Mouse (Mus musculus) heart, embryonic 15.5 days (tissue): Measurements from ENCODE around the gene Spata13. TPM values are rescaled to one million over a fixed set of nuclear protein-coding genes. Genes with fewer than 3 reads are reported as not detected.
A peak's percentile ranks its signal among the peaks of the same experiment; 100 is the strongest.

Experiments used
- ATAC-seq: fragments of 200-750 bp; cut with Nextera tagmentation; replicated peaks from 2 replicates; pipeline ENCODE4 v1.8.0; 2017; ENCODE audit warnings: low read depth, moderate TSS enrichment; ENCODE audit not compliant: insufficient number of reproducible peaks, insufficient read depth, low FRiP score
- H3K27ac ChIP-seq: fragments of 300-500 bp; sonication (generic); 2 replicates; pipeline ENCODE4 v1.5.1; 2015; ENCODE audit warnings: mild to moderate bottlenecking, inconsistent platforms
- H3K27me3 ChIP-seq: fragments of 300-500 bp; sonication (generic); 2 replicates; pipeline ENCODE4 v1.6.1; 2015; ENCODE audit warnings: inconsistent platforms
- H3K36me3 ChIP-seq: fragments of 300-500 bp; sonication (generic); 2 replicates; pipeline ENCODE4 v1.6.1; 2015; ENCODE audit warnings: mild to moderate bottlenecking, inconsistent platforms
- H3K4me1 ChIP-seq: fragments of 300-500 bp; sonication (generic); replicated peaks from 2 replicates; pipeline ENCODE4 v1.6.1; 2015; ENCODE audit warnings: inconsistent platforms
- H3K4me2 ChIP-seq: fragments of 300-500 bp; sonication (generic); 2 replicates; pipeline ENCODE4 v1.6.1; 2015; ENCODE audit warnings: inconsistent platforms, mild to moderate bottlenecking, moderate library complexity
- H3K4me3 ChIP-seq: fragments of 300-500 bp; sonication (generic); 2 replicates; pipeline ENCODE4 v1.5.1; 2015; ENCODE audit warnings: mild to moderate bottlenecking, inconsistent platforms
- H3K9ac ChIP-seq: fragments of 300-500 bp; sonication (generic); 2 replicates; pipeline ENCODE4 v1.6.1; 2015; ENCODE audit warnings: mild to moderate bottlenecking, inconsistent platforms
- H3K9me3 ChIP-seq: fragments of 300-500 bp; sonication (generic); replicated peaks from 2 replicates; pipeline ENCODE4 v1.6.1; 2016; ENCODE audit warnings: inconsistent platforms
- WGBS: fragments of 180-500 bp; shearing (Covaris S2); methylation state at CpG from one replicate; pipeline ENCODE4 v1.1.7; 2015; ENCODE audit warnings: mixed read lengths; 5-methylcytosine and 5-hydroxymethylcytosine counted together
- polyA plus RNA-seq: library from polyadenylated mRNA; unstranded; fragments of >200 nt; fragmentation: Nextera tagmentation; extraction: Ambion mirVana; gene quantifications from 2 replicates; pipeline ENCODE4 v1.2.1, GENCODE M21; 2015

Gene Spata13
- polyA plus RNA-seq, 1 experiment from 2014 or later: 14.9 TPM

DNA sequence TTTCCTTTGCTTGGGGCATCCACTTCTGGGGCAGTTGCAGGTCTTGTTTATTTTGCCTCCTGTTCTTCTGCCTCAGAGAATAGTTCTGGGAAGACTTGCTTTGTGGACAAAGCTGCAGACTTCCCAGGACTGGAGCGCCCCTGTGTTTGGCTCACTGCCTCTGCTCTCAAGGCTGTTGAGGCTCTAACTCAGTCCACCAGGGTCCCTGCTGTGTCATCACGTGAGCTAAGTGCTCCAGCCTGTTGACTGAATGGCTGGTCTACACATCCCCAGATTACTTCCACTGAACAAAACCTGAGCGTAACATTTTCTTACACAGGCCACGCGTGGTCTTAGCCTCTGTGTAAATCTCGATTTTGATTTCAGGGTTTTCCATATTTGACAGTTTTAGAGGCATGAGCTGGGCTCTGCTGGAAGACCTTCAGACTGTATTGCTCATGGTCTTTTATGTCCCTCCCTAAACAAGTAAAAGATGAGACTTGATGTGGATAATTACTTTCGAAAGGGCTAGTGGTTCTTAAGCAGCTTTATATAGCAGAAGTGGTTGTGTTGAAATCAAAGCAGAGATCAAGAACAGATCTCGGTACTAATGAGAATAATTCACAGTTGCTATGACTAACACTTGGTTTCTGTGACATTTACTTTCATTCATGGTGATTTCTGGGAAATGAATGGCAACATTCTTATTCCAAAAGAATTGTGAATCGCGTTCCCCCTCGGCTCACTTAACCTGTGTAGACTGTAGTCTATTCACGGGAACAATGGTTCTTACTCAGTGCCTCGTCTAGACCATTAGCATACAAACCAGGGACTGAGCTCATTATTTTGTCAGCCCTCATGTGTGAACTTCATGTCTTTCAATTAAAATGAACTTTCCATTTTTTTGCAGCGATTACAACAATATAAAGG, 119.3 kb downstream of the Spata13 start:
- Histone ChIP-seq H3K27ac (peak overlapping the region; percentile 36; the same call in 1 of the 2 replicates), H3K36me3 (peaks cover 65% of the 10 kb centered on the region), H3K4me1 (peaks cover 20% of the 10 kb centered on the region), H3K27me3 (no peaks in the 10 kb centered on the region), H3K9me3 (no peaks in the 10 kb centered on the region), H3K4me3 (no peak overlapping the region), H3K4me2 (no peak overlapping the region), H3K9ac (no peak overlapping the region)
- WGBS: 81% methylated on average over 14 of the region's 14 CpGs
- no peak for ATAC-seq

DNA sequence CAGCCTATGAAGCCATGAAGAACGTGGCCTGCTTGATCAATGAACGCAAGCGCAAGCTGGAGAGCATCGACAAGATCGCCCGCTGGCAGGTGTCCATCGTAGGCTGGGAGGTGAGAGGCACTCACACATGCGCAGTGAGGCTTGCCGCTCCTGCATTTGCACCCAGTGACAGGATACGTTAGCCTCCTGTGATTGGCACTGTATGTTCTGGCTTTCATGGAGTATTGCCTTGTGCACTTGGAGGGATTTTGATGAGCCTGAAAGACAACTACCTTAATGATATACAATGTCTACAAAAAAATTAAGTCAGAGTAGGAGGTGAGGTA, 120.0 kb downstream of the Spata13 start:
- Histone ChIP-seq H3K27me3 (no peaks in the 10 kb centered on the region), H3K4me2 (no peak overlapping the region), H3K4me1 (peaks cover 20% of the 10 kb centered on the region), H3K36me3 (peaks cover 65% of the 10 kb centered on the region), H3K27ac (no peak overlapping the region), H3K9ac (no peak overlapping the region), H3K4me3 (no peak overlapping the region), H3K9me3 (no peaks in the 10 kb centered on the region)
- 97% methylated on average over 10 of the region's 10 CpGs for WGBS
- no peak for ATAC-seq

DNA sequence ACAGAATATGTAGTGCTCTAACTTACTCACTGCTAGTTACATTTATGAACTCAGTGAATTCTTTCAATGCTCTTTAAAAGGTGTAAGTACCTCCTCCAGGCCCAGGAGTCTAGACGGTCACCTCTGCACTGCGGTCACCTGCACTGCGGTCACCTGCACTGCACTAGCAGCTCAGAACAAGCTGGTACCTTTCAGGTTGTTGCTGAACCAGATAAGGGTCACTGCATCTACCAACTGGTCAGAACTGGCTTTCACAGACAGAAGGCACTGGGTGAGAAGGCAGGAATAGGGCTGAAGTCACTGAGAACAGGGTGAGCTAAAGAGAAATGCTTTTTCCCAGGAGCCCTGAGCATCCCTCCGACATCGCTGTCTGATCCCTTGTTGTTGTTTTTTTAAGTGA, 120.9 kb downstream of the Spata13 start:
- Histone ChIP-seq H3K27ac (no peak overlapping the region), H3K9me3 (no peaks in the 10 kb centered on the region), H3K27me3 (no peaks in the 10 kb centered on the region), H3K4me1 (peaks cover 13% of the 10 kb centered on the region), H3K4me2 (no peak overlapping the region), H3K4me3 (no peak overlapping the region), H3K9ac (no peak overlapping the region), H3K36me3 (peaks cover 74% of the 10 kb centered on the region)
- WGBS: 95% methylated on average over 5 of the region's 5 CpGs
- no peak for ATAC-seq

DNA sequence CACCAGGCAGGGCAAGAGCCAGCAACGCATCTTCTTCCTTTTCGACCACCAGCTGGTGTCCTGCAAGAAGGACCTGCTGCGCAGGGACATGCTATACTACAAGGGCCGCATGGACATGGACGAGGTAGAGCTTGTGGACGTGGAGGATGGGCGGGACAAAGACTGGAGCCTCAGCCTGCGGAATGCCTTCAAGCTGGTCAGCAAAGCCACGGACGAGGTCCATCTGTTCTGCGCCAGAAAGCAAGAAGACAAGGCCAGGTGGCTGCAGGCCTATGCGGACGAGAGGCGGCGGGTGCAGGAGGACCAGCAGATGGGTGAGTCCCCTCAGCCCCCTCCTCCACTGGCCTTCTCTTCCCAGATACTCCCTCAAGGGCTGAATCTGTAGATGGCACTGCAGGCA, 122.5 kb downstream of the Spata13 start:
- Histone ChIP-seq H3K4me1 (0 out of 2 replicates have a peak, but pooled peaks cover 3% of the 10 kb centered on the region), H3K9me3 (no peaks in the 10 kb centered on the region), H3K4me2 (no peak overlapping the region), H3K36me3 (peaks cover 79% of the 10 kb centered on the region), H3K9ac (no peak overlapping the region), H3K27ac (no peak overlapping the region), H3K27me3 (no peaks in the 10 kb centered on the region), H3K4me3 (no peak overlapping the region)
- ATAC-seq: no peak
- 88% methylated on average over 15 of the region's 15 CpGs for WGBS

DNA sequence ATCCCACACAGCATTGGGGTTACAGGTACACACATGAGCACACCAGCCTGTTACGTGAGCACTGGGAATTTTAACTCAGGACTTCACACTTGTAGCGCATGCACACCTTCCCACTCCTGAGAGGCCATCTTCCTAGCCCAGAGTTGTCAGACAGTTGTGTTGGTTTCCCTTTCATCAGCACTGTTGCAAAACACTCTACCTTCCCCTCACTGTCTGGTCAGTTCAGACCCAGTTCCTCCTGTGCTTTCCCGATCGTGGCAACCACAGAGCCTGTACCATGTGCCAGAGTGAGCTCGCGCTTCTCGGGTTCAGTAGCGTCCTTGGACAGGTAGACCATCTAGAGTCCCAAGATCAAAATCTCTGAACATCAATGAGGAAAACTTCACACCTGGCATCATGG, 123.5 kb downstream of the Spata13 start:
- no peaks in the 10 kb centered on the region for H3K27me3 ChIP-seq
- peaks cover 7% of the 10 kb centered on the region; the same call in 1 of the 2 replicates for H3K4me1 ChIP-seq
- 92% methylated on average over 8 of the region's 8 CpGs for WGBS
- no peak overlapping the region for H3K9ac ChIP-seq
- no peak overlapping the region for H3K4me3 ChIP-seq
- no peak for ATAC-seq
- no peaks in the 10 kb centered on the region for H3K9me3 ChIP-seq
- peaks cover 81% of the 10 kb centered on the region for H3K36me3 ChIP-seq
- no peak overlapping the region for H3K4me2 ChIP-seq
- H3K27ac ChIP-seq: no peak overlapping the region

DNA sequence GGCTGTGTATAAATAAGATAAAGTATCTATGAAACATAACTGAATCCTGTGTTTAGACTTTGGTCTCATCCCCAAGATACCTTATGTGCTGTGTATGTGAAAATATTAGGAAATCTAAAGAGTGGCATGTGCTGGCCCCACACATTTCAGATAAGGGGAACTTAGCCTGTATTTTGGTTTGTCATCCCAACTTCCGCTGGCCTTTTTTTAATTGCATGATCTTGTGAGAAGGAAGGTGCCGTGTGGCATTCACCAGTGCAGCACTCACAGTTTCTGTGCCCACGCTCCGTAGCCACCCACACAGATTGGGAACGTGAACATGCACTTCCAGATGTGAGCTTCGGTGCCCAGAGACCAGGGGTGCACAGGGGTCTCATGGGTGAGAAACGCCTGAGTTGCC, 123.9 kb downstream of the Spata13 start:
- Histone ChIP-seq H3K27ac (no peak overlapping the region), H3K4me2 (no peak overlapping the region), H3K36me3 (peaks cover 81% of the 10 kb centered on the region), H3K4me3 (no peak overlapping the region), H3K9ac (no peak overlapping the region), H3K4me1 (peaks cover 9% of the 10 kb centered on the region), H3K27me3 (no peaks in the 10 kb centered on the region), H3K9me3 (no peaks in the 10 kb centered on the region)
- WGBS: 88% methylated on average over 7 of the region's 7 CpGs
- ATAC-seq: no peak

DNA sequence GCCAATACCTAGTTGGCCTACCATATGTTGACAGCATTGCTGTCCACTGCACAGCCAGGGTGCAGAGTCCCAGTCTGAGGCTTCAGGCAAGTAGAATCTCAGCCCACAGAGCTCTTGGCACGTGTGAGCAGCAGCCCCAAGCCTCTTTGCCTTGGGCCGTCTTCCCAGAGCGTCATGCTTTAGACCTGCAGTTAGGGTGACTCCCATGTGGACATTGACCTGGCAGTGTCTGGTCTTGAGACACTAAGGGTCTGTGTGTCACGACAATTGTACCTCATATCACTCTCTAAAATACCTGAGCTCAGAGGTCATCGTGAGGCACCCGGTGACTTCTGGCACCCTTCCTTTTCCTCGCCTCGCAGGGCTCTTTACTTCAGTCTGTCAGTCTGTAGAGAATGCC, 125.3 kb downstream of the Spata13 start:
- Histone ChIP-seq H3K4me2 (no peak overlapping the region), H3K27me3 (no peaks in the 10 kb centered on the region), H3K27ac (no peak overlapping the region), H3K4me3 (no peak overlapping the region), H3K9me3 (no peaks in the 10 kb centered on the region), H3K36me3 (peaks cover 71% of the 10 kb centered on the region), H3K9ac (no peak overlapping the region), H3K4me1 (peaks cover 17% of the 10 kb centered on the region)
- 91% methylated on average over 8 of the region's 8 CpGs for WGBS
- ATAC-seq: no peak

DNA sequence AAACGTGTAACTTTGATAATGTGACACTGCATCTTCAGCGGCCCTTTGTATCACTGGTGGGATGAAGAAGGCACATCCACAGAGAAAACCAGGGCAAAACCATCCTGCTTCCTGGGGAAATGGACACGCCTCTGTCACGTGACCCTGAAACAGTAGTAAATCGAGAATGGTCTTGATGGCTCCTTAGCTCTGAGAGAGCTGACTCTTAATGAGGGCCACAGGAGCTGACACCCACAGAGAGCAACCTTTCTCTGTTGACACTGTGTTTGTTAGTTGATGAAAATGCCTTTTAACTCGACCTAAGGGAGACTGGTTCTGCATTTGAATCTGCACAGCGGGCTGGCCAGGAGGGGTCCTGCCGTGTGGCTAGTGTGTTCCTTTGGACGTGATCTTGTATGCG, 128.0 kb downstream of the Spata13 start:
- H3K36me3 ChIP-seq: peaks cover 44% of the 10 kb centered on the region
- WGBS: 77% methylated on average over 10 of the region's 10 CpGs

DNA sequence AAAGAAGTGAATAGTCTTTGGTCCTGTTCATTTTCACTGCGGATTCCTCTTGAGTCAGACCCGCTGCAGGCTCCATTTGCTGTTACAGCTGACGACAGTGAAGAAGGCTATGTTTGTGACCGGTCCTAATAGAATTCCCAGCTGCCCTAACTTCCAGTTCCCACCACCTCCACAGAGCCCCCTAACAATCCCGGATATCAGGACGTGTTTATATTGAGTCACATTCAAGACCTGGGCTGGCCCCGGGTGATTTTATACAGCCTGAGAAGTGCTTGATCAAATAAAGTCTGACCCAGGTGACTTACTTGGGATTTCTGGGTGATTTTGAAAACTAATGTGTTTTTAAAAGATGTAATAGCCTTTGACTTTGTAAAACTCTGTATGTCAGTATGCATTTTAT, 129.0 kb downstream of the Spata13 start:
- Histone ChIP-seq H3K27ac (peak overlapping the region; percentile 55), H3K36me3 (peaks cover 36% of the 10 kb centered on the region), H3K4me1 (peaks cover 32% of the 10 kb centered on the region), H3K27me3 (no peaks in the 10 kb centered on the region), H3K4me2 (no peak overlapping the region), H3K9me3 (no peaks in the 10 kb centered on the region), H3K9ac (no peak overlapping the region), H3K4me3 (no peak overlapping the region)
- 50% methylated on average over 7 of the region's 7 CpGs for whole genome bisulfite sequencing
- no peak for ATAC-seq

More for the DNA sequence above, 128.0 kb downstream of the Spata13 start:
- no peaks in the 10 kb centered on the region for H3K27me3 ChIP-seq
- H3K4me2 ChIP-seq: no peak overlapping the region
- H3K9me3 ChIP-seq: no peaks in the 10 kb centered on the region
- no peak for ATAC-seq
- H3K9ac ChIP-seq: no peak overlapping the region
- no peak overlapping the region for H3K27ac ChIP-seq
- peaks cover 32% of the 10 kb centered on the region for H3K4me1 ChIP-seq
- no peak overlapping the region for H3K4me3 ChIP-seq

DNA sequence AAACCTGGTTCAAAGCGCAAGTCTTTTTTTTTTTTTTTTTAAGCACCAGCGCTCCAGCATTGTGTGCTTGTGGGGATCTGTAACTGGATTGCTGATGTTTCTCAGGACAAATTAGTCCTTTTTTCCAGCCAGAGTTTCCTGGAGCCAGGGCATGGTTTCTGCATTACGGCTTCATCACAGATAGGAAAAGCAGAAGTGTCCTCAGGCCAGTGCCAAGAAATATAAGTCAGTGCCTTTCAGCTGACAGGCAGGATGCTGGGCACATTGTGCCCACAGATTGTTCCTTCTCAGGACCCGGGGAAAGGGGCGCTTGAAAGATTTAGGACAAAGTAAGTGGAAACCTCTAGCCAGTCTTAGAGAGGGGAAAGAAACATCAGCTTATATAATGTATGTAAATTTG, 129.9 kb downstream of the Spata13 start:
- Histone ChIP-seq H3K36me3 (peaks cover 30% of the 10 kb centered on the region), H3K4me1 (peaks cover 32% of the 10 kb centered on the region), H3K4me2 (no peak overlapping the region), H3K9ac (no peak overlapping the region), H3K27ac (peak overlapping the region; percentile 55; the same call in 1 of the 2 replicates), H3K9me3 (no peaks in the 10 kb centered on the region), H3K27me3 (no peaks in the 10 kb centered on the region), H3K4me3 (no peak overlapping the region)
- 70% methylated on average over 5 of the region's 5 CpGs for WGBS
- no peak for ATAC-seq

DNA sequence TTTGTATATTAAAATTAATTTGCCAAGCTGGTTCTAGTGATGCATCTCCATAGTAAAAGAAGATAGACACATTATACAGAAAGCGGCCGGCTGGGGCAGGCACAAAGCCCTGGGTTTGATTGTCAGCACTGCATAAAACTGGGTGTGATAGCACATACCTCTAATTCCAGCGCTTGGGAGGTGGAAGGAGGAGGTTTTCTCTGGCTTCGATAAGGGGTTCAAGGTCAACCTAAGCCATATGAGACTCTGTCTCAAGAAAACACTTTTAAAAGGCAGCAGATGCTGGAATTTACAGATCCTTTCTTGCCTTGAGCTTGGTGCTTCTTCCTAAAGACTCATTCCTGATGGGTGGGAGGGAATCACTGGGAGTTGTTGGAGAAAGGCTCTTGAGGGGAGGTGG, 130.7 kb downstream of the Spata13 start:
- Histone ChIP-seq H3K4me3 (no peak overlapping the region), H3K9me3 (no peaks in the 10 kb centered on the region), H3K4me1 (peaks cover 32% of the 10 kb centered on the region), H3K36me3 (peaks cover 23% of the 10 kb centered on the region), H3K27me3 (no peaks in the 10 kb centered on the region), H3K4me2 (no peak overlapping the region), H3K9ac (no peak overlapping the region), H3K27ac (peak overlapping the region; percentile 20)
- no peak for ATAC-seq
- WGBS: 49% methylated on average over 4 of the region's 4 CpGs

DNA sequence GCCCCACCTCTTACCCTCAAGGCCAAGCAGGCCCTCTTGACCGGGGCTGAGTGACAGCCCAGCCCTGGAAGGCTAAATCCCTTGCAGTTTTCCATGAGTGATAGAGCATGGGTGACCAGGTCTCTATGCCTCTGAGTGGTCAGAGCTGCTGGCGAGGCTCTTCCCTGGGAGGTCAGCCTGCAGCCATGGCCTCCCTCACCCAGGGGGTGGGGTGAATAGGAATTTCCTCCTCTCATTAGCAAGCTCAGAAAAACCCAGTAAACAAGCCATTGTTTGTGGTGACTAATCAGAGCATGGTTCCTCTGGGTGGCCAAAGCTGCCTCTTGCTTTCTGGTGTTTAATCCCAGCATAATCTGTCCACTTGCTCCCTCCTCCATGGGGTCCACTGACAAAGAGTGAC, 131.2 kb downstream of the Spata13 start:
- peaks cover 19% of the 10 kb centered on the region for H3K36me3 ChIP-seq
- no peak overlapping the region for H3K9ac ChIP-seq
- no peak overlapping the region for H3K4me2 ChIP-seq
- WGBS: 59% methylated on average over 2 of the region's 2 CpGs
- H3K4me3 ChIP-seq: no peak overlapping the region
- H3K9me3 ChIP-seq: no peaks in the 10 kb centered on the region
- peak overlapping the region; percentile 20 for H3K27ac ChIP-seq
- no peaks in the 10 kb centered on the region for H3K27me3 ChIP-seq
- H3K4me1 ChIP-seq: peaks cover 32% of the 10 kb centered on the region
- ATAC-seq: no peak
